Comparison of ENCODE assay signal across 8 mouse cellular contexts in the genomic region with DNA sequence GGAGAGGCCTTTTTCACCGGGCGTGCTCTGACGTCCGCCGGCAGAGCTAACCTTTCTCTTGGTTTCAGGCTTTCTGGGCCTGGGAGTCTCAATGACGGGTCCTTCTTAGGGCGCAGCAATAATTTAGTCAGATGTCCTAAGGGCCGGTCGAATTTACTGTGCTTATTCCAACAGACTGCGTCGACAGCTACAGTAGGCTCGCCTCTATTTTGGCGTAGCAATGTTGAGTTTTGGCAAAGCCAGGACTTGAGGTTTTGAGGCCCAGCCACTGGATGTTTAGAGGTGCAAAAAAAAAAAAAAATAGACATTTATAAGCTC. TPM values are rescaled to one million over a fixed set of nuclear protein-coding genes. Genes with fewer than 3 reads are reported as not detected.
DNase-seq lines count a peak whose midpoint lies in the region; ATAC-seq and TF ChIP-seq lines count a peak whose summit lies in the region.

No protein-coding gene starts in this region.

- intact Hi-C loops in left cerebral cortex, adult 2 months (cut with DNase I) = no loop called here

- peak overlapping the region; percentile 84 for H3K9ac ChIP-seq in hindbrain, embryonic 12.5 days
- H3K9ac ChIP-seq in midbrain, embryonic 16.5 days (ENCODE audit: low read depth, low read length) = peak overlapping the region; percentile 97

- under 1% methylated on average over 13 of the region's 13 CpGs for WGBS in hindbrain, embryonic 12.5 days
- 0% methylated on average over 13 of the region's 13 CpGs for WGBS in midbrain, embryonic 16.5 days

- H3K4me2 ChIP-seq in hindbrain, embryonic 12.5 days (replicated peaks) = peak overlapping the region; percentile 57
- peak overlapping the region; percentile 67 for H3K4me2 ChIP-seq in midbrain, embryonic 16.5 days (ENCODE audit: low read length)

- no peaks in the 10 kb centered on the region for H3K36me3 ChIP-seq in hindbrain, embryonic 12.5 days
- H3K36me3 ChIP-seq in midbrain, embryonic 16.5 days (ENCODE audit: control insufficient read depth, insufficient read depth, low read length) = no peaks in the 10 kb centered on the region

- H3K27me3 ChIP-seq in hindbrain, embryonic 12.5 days = no peaks in the 10 kb centered on the region
- H3K27me3 ChIP-seq in midbrain, embryonic 16.5 days (ENCODE audit: control insufficient read depth, insufficient read depth, low read depth, low read length) = no peaks in the 10 kb centered on the region

- H3K4me1 ChIP-seq in hindbrain, embryonic 12.5 days = peaks cover 19% of the 10 kb centered on the region
- peaks cover 30% of the 10 kb centered on the region for H3K4me1 ChIP-seq in midbrain, embryonic 16.5 days (ENCODE audit: control insufficient read depth, insufficient read depth, low read length)

- peak overlapping the region; percentile 85 for H3K4me3 ChIP-seq in left cerebral cortex, adult 2 months
- H3K4me3 ChIP-seq in hindbrain, embryonic 12.5 days = peak overlapping the region; percentile 80
- peak overlapping the region; percentile 99 for H3K4me3 ChIP-seq in midbrain, embryonic 16.5 days (ENCODE audit: low read depth, low read length)

- no peak for TF ChIP-seq CTCF in left cerebral cortex, adult 2 months (IDR thresholded peaks at IDR 0.05)

- no peak for ATAC-seq in hindbrain, embryonic 12.5 days (ENCODE audit: low FRiP score)
- no peak for ATAC-seq in midbrain, embryonic 16.5 days

- no peak for DNase-seq in left cerebral cortex, adult 2 months (ENCODE audit: extremely low spot score in 1 of 2, low spot score in 2 of 2)
- no peak for DNase-seq in left cerebral cortex, adult 9 months (ENCODE audit: low spot score in 2 of 2)
- peak; percentile 29 for DNase-seq in brain, adult 2 months (ENCODE audit: low read depth, low spot score)
- no peak for DNase-seq in cerebellum, adult 9-11 months
- DNase-seq in layer of hippocampus, postnatal 25 days (ENCODE audit: extremely low spot score in 1 of 2, low spot score in 1 of 2) = no peak
- DNase-seq in spleen, postnatal 14 days (ENCODE audit: low spot score in 2 of 2) = no peak

- H3K27ac ChIP-seq in left cerebral cortex, adult 2 months = peak overlapping the region; percentile 87
- peak overlapping the region; percentile 95 for H3K27ac ChIP-seq in hindbrain, embryonic 12.5 days
- peak overlapping the region; percentile 95 for H3K27ac ChIP-seq in midbrain, embryonic 16.5 days (ENCODE audit: low read length)

- H3K9me3 ChIP-seq in hindbrain, embryonic 12.5 days (replicated peaks) = no peaks in the 10 kb centered on the region
- no peaks in the 10 kb centered on the region for H3K9me3 ChIP-seq in midbrain, embryonic 16.5 days (replicated peaks; ENCODE audit: control insufficient read depth, low read length, poor library complexity, severe bottlenecking)

RNA-seq across cellular contexts. Expression of gene Sacm1l, which starts 0.6 kb away (rescaled TPM):
- 10 to 100 TPM; 62.2 to 62.3 TPM for total RNA-seq in left cerebral cortex, adult 2 months (2021)
- polyA plus RNA-seq in hindbrain, embryonic 12.5 days (2016; fragmentation: Nextera tagmentation; extraction: Ambion mirVana) = 53.4 and 59.8 TPM in 2 replicates
- 53.8 and 55.9 TPM in 2 replicates for polyA plus RNA-seq in midbrain, embryonic 16.5 days (2015; fragmentation: Nextera tagmentation; extraction: Ambion mirVana)
- 10 to 100 TPM; 51.0 to 58.1 TPM for total RNA-seq in layer of hippocampus, postnatal 25 days (2021)

RNA-seq across cellular contexts. Expression of gene Limd1, which starts 51.6 kb away (rescaled TPM):
- total RNA-seq in left cerebral cortex, adult 2 months (2021) = 1 to 10 TPM; 6.2 to 7.8 TPM
- polyA plus RNA-seq in hindbrain, embryonic 12.5 days (2016; fragmentation: Nextera tagmentation; extraction: Ambion mirVana) = 39.2 and 41.3 TPM in 2 replicates
- 10.2 and 10.6 TPM in 2 replicates for polyA plus RNA-seq in midbrain, embryonic 16.5 days (2015; fragmentation: Nextera tagmentation; extraction: Ambion mirVana)
- total RNA-seq in layer of hippocampus, postnatal 25 days (2021) = 1 to 10 TPM; 6.4 to 6.5 TPM
